Mouse (Mus musculus): Measurements from ENCODE around the gene Nol6.
A peak's percentile ranks its signal among the peaks of the same experiment; 100 is the strongest.

The Nol6 gene

DNA sequence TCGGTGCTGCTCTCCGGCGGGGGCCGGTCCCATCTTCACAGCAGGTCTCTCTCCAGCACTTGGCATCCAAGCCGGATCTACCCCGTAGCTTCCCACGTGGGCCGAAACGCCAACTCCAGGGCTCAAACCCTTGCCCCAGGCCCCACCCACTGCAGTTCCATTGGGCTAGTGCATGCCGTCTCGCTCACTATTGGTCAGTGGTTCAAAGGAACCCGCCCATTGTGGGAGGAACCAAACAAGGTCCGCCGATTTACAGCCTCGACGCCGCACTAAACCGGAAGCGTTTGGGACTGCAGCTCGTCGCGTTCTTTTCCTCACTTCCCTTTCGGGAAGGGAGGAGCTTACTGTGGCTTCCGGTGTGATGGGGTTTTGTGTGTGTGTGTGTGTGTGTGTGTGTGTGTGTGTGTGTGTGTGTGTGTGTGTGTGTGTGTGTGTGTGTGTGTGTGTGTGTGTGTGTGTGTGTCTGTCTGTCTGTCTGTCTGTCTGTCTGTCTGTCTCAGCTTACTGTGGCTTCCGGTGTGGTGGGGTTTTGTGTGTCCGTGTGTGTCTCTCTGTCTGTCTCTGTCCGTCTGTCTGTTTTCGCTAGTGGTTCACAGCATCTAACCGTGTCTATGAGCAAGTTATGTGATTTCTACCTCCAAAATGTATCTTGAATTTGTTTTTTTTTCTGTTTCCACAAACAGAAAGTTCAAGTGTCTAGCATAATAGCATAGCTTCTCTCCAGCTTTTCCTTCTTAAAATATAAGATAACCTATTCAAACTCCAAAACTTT lies at the start of gene Nol6:
Nol6 (minus strand) TSS at position 276 of the 772 bp plus-strand sequence.
- peak; percentile 96 for DNase-seq

- DNase-seq: no peak
Measured at GRCm38 (mm10) chr4:41170970-41171369, 46.7 kb upstream of the Nol6 start.

GRCm38 (mm10) chr4:41165693-41166475 lies 41.6 kb upstream of the Nol6 start:
- peak; percentile 79 for DNase-seq

DNA sequence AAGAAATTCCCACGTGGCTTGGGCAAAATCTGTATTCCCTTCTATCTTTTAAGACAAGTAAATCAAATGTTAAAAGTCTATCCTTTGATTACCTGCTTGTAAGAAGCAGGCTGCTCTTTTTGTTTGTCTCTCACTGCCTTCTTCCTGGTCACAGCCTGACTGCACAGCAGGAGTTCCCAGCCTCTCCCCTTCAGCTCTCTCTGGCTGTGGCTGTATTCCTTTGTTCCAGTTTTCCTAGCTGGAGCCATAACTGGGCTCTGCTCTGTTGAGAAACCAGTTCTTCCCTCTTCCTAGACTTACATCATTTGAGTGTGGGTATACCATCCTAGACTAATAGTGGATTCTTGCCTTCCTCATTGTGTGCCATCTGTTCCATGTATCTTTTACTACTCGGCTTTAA lies 40.7 kb upstream of the Nol6 start:
- DNase-seq: no peak

- DNase-seq: no peak
Measured at GRCm38 (mm10) chr4:41161232-41161631, 37.0 kb upstream of the Nol6 start.

DNA sequence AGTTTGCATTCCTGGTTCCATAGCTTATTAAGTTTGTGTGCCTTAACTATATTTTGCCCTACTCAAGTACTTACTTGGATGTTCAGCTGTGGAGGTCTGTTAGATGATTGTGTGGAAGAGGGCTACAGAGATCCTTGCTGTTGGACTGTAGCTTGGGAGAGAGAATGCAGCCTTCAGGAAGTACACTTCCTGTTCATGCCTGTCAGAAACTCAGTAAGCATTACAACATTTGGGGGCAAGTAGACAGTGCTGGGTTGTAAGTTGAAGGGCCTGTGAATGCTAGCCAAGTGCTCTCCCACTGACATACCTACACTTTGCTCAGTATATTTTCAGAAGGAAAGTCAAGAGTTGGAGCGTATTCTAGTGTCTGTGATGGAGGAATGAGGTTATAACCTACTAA lies 34.0 kb upstream of the Nol6 start:
- DNase-seq: no peak

GRCm38 (mm10) chr4:41156961-41157360 lies 32.7 kb upstream of the Nol6 start:
- DNase-seq: no peak

GRCm38 (mm10) chr4:41153146-41153545 lies 28.9 kb upstream of the Nol6 start:
- no peak for DNase-seq

DNA sequence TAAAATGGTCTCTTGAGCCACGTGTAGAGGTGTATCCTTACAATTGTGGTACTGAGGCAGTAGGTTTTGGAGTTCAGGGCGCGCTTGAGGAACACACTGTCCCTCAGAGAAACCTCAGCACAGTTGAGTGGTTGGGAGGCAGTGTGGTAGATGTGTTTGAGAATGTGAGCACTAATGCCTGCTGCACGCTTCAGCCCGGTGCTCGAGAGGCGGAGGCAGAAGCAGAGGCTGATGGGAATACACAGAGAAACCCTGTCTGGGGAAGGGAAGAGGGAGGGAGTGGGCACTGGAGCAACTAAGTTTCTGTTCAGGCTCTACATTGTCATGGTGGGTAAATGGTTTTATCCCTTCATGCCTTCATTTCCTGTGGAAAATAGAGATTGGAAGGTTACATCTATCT lies 26.9 kb upstream of the Nol6 start:
- no peak for DNase-seq

DNA sequence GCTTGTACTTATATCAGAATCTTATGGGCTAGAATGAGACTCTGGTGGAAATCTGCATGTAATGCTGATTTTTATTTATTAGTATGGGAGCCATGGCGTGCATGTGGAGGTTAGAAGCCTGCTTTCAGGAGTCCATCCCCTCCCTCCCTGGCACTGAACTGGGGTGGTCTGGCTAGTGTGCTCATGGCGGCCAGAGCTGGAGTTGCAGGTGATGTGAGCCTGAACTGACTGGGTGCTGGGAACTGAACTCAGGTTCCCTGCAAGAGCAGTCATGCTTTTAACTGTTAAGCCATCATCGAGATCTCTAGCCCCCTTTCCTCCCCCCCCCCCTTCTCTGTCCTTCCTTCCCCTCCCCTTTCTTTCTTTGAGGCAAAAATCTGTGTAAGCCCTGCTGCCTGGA lies 25.6 kb upstream of the Nol6 start:
- DNase-seq: no peak

DNA sequence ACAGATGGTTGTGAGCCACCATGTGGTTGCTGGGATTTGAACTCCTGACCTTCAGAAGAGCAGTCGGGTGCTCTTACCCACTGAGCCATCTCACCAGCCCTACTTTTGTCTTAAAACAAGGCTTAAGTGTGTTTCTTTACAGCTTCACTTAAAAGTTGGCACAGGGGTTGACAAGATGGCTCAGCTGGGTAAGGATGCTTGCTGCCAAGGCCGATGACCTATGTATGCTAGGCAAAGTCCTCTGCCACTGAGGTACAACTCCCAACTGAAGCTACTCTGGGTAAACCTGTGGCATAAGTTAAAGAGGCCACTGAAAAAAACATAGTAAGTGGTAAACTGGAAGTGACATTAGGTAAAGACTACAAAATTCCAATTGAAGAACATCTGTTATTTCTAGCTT lies 18.3 kb upstream of the Nol6 start:
- no peak for DNase-seq

- DNase-seq: peak; percentile 11
Measured at GRCm38 (mm10) chr4:41140174-41140875, 16.1 kb upstream of the Nol6 start.

- no peak for DNase-seq
Measured at GRCm38 (mm10) chr4:41136811-41137210, 12.6 kb upstream of the Nol6 start.

GRCm38 (mm10) chr4:41136454-41136805 lies 12.2 kb upstream of the Nol6 start:
- DNase-seq: peak; percentile 71

DNA sequence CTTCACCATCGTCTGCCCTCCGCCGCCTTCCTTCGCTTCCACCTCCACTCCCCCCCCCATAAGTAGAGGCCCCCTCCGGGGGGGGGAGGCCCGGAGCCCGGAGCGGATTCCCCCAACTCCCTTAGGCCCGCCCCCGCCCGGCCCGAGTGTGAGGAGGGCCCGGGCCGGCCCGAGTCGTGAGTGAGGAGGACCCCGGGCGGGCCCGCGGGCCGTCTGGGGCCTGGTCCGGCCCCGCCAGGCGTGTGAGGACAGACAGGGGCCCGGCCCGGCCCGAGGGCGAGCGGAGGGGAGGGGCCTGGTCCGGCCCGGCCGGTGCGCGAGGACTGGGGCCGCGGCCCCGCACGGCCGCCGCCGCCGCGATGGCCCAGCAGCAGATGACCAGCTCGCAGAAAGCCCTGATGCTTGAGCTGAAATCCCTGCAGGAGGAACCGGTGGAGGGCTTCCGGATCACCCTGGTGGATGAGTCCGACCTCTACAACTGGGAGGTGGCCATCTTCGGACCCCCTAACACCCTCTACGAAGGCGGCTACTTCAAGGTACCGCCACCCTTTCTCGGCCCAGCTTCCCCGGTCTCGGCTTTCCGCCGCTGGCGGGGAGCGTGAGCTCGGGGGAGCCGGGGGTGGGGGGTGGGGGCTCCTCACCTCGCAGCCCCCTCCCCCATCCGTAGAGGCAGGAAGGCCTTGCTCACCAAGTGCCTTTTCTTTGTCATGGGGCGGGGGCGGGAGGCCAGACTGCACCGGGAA lies 11.6 kb upstream of the Nol6 start, which contains the start of gene Ube2r2:
Ube2r2 (plus strand) TSS at position 33 of the 743 bp plus-strand sequence.
- DNase-seq: peak; percentile 76

DNA sequence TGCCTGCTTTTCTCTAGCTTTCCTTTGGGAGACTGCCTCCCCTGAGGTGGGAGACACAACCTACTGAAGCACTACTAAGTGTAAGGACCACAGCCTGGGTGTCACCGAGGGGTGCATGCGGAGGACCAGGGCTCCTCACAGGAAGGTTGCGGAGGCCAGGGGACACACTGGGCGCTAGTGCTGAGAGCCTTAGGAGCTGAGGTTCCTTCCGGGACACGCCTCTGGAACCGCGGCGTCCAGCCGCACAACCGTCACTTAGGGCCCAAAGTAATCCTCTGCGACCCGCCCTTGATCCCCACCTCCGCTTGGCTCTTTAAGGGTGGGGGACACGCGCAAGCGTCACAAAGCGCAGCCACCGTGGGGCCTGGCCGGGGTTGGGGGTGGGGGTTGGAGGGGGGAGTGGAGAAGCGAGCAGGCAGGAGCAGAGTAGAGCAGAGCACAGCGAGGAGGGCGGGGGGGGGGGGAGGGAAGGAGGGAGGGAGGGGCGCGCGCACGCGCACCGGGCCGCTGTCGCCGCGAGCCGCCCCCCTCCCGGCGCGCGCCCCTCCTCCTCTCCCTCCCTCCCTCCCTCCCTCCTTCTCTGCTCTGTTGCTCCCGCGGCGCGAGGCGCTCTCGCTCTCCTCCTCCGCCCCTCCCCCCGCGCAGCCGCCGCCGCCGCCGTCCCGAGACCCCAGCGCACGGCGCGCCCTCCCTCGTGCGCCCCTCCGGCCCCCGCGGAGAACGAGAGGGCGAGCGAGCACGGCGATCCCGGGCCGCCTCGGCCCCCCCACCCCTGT lies 10.9 kb upstream of the Nol6 start:
- peak; percentile 83 for DNase-seq

DNA sequence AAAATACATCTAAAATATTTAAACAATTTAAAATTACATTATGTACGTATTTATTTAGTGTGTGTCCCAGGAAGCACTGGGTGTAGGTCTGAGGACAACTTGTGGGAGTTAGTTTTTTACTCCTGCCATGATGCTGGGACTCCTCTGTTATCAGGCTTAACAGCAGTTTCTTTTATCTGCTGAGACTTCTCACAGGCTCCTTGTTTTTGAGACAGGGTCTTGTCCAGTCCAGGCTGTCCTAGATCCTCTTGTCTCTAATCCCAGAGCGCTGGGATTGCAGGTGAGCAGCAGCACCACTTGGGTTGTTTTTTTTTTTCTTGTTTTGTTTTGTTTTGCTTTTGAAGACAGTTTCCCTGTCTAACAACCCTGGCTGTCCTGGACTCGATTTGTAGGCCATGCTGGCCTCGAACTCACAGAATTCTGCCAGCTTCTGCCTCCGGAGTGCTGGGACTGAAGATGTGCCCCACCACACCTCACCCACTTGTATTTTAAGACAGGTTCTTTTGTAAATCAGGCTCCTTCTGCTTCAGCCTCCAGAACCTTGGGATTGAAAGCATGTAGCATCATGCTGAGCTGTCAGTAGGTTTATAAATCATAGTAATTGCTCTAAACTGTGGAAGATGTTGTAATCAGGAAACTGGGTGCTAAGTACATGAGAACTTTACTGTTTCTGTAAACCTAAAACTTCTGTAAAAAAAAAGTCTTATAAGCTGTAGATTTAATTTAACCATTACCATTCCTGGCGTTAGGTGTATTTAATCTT lies 9.5 kb upstream of the Nol6 start:
- DNase-seq: no peak

DNA sequence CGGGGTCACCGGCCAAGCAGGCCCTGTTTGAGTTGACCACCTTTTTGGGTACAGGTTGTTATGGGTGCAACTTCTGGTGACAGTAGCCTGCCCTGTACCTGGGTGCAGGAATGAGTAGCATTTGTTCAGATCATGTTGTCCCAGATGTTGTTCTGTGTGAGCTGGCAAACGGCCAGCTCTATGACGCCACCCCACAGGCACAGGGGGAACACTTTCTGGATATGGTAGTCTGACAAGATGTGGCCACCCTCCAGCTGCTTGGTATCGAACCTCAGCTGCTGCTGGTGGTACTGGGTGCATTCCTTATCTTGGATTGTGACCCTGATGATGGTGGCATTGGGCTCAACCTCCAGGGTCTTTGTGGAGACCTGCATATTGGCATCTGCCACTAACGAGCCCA lies 8.2 kb upstream of the Nol6 start:
- no peak for DNase-seq

DNA sequence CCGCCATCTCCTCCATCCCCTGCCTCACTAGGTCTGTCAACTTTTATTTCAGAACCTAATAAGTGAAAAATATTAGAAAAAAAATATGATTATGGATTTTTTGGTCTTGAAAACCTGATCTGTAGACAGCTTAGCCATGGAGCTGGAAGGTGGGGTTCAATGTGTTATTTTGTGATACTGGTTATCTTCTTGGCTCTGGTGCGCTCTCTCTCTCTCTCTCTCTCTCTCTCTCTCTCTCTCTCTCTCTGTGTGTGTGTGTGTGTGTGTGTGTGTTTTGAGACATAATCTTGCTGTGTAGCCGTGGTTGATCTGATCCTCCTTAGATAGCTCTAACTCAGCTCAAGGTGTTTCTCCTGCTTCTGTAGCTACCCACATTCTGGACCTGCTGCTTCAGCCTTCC lies 5.6 kb upstream of the Nol6 start:
- DNase-seq: no peak

DNA sequence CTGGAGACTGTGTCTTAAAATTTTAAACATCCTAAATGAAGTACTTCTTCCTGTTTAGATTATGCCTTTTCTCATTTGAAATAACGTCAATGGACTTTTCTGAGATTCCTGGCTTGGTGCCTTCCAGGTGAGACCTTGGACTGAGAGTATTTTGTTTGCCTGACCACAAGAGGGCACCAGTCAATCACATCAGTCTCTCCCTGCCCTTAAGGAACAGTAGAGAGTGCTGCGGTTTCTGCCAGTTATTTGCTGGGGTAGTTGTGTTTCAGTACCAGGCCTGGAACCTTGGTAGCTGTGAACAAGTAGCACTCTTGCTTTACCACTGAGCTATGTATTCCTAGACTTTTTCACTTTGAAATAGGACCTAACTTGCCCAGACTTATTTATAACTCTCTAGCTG lies 5.2 kb upstream of the Nol6 start:
- DNase-seq: peak; percentile 61

- DNase-seq: peak; percentile 67
Measured at GRCm38 (mm10) chr4:41118706-41119292, 5.5 kb downstream of the Nol6 start.
